Mouse (Mus musculus): ENCODE data around the gene Rere.

DNA sequence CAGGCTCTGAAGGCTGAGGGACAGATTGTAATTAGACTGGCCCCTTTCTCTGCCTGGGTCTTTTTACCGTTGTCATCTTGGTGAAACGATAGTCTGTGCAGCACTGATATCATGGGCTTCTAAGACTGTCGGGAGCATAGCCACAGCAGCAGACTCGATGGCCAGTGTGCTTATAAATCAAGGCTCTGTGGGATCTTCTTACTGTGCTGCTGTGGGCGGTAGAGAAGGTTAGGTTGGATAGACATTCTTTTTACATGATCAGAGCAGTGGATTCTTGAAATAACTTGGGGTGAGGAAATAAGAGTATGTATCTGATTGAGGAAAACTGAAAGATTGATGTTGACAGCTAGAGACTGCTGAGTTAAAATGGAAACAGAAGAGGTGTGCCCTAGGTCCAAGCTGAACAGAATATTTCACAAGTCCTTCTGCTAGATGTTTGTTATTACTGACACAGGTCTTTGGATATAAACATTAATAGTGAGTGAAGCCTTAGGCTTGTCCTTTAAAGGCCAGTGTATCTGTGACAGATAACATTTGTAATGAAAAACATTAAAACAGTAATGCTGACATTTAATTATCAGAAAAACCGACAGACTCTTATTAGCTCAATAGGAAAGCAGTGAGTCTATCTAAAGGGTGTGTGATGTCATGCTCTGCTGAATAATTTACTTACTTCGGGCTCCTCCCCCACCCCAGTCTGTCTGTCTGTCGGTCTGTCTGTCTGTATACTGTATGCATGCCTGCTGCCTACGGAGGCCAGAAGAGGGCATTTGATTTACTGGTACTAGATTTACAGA lies 93.4 kb downstream of the Rere start:
- TF ChIP-seq TAL1 (IDR thresholded peaks at IDR 0.05; ENCODE audit: low read length), result no peak
- TF ChIP-seq GATA1 (IDR thresholded peaks at IDR 0.05; ENCODE audit: low read length), result no peak

Data from erythroblast, embryonic 14.5 days (primary cell).